Mouse (Mus musculus): ENCODE data around the gene Bicc1. TPM values are rescaled to one million over a fixed set of nuclear protein-coding genes. Genes with fewer than 3 reads are reported as not detected.
A peak's percentile ranks its signal among the peaks of the same experiment; 100 is the strongest.

The Bicc1 gene
- polyA plus RNA-seq, 1 experiment from 2014 or later, result 40.7 TPM

GRCm38 (mm10) chr10:71036484-71036883 is 123.0 kb downstream of the Bicc1 start:
- Histone ChIP-seq H3K36me3 (ENCODE audit: control insufficient read depth, insufficient read depth, low read length) (no peaks in the 10 kb centered on the region), H3K4me2 (replicated peaks; ENCODE audit: low read depth, low read length) (no peak overlapping the region), H3K9ac (ENCODE audit: low read depth, low read length) (no peak overlapping the region), H3K9me3 (ENCODE audit: control insufficient read depth, low read length) (no peaks in the 10 kb centered on the region), H3K27me3 (ENCODE audit: control insufficient read depth, insufficient read depth, low read length) (no peaks in the 10 kb centered on the region), H3K27ac (ENCODE audit: low read depth, low read length) (no peak overlapping the region), H3K4me1 (ENCODE audit: control insufficient read depth, insufficient read depth, low read length) (no peaks in the 10 kb centered on the region), H3K4me3 (ENCODE audit: low read length) (no peak overlapping the region)
- WGBS, result 85% methylated on average over 7 of the region's 7 CpGs
- no peak for ATAC-seq (ENCODE audit: low FRiP score, low TSS enrichment)

- Histone ChIP-seq H3K27ac (ENCODE audit: low read depth, low read length) (no peak overlapping the region), H3K36me3 (ENCODE audit: control insufficient read depth, insufficient read depth, low read length) (no peaks in the 10 kb centered on the region)
- 91% methylated on average over 4 of the region's 4 CpGs for WGBS
Measured at GRCm38 (mm10) chr10:71028996-71029395, 130.5 kb downstream of the Bicc1 start.

GRCm38 (mm10) chr10:71028066-71028844 is 131.2 kb downstream of the Bicc1 start:
- no peak overlapping the region for H3K9ac ChIP-seq (ENCODE audit: low read depth, low read length)
- no peaks in the 10 kb centered on the region for H3K27me3 ChIP-seq (ENCODE audit: control insufficient read depth, insufficient read depth, low read length)
- no peak overlapping the region for H3K4me2 ChIP-seq (replicated peaks; ENCODE audit: low read depth, low read length)
- no peak overlapping the region for H3K27ac ChIP-seq (ENCODE audit: low read depth, low read length)
- no peak for ATAC-seq (ENCODE audit: low FRiP score, low TSS enrichment)
- H3K36me3 ChIP-seq (ENCODE audit: control insufficient read depth, insufficient read depth, low read length), result no peaks in the 10 kb centered on the region
- no peak overlapping the region for H3K4me3 ChIP-seq (ENCODE audit: low read length)
- H3K9me3 ChIP-seq (ENCODE audit: control insufficient read depth, low read length), result no peaks in the 10 kb centered on the region
- H3K4me1 ChIP-seq (ENCODE audit: control insufficient read depth, insufficient read depth, low read length), result 0 out of 2 replicates have a peak, but pooled peaks cover 4% of the 10 kb centered on the region
- 72% methylated on average over 14 of the region's 14 CpGs for WGBS

More at GRCm38 (mm10) chr10:71028996-71029395, 130.5 kb downstream of the Bicc1 start:
- Histone ChIP-seq H3K9ac (ENCODE audit: low read depth, low read length) (no peak overlapping the region), H3K9me3 (ENCODE audit: control insufficient read depth, low read length) (no peaks in the 10 kb centered on the region), H3K4me1 (ENCODE audit: control insufficient read depth, insufficient read depth, low read length) (no peaks in the 10 kb centered on the region), H3K27me3 (ENCODE audit: control insufficient read depth, insufficient read depth, low read length) (no peaks in the 10 kb centered on the region), H3K4me2 (replicated peaks; ENCODE audit: low read depth, low read length) (no peak overlapping the region), H3K4me3 (ENCODE audit: low read length) (no peak overlapping the region)
- ATAC-seq (ENCODE audit: low FRiP score, low TSS enrichment), result no peak

GRCm38 (mm10) chr10:71025131-71025894 is 134.2 kb downstream of the Bicc1 start:
- Histone ChIP-seq H3K4me1 (ENCODE audit: control insufficient read depth, insufficient read depth, low read length) (0 out of 2 replicates have a peak, but pooled peaks cover 4% of the 10 kb centered on the region), H3K27ac (ENCODE audit: low read depth, low read length) (peak overlapping the region; percentile 49; the same call in 1 of the 2 replicates), H3K4me2 (replicated peaks; ENCODE audit: low read depth, low read length) (no peak overlapping the region), H3K36me3 (ENCODE audit: control insufficient read depth, insufficient read depth, low read length) (no peaks in the 10 kb centered on the region), H3K9me3 (ENCODE audit: control insufficient read depth, low read length) (no peaks in the 10 kb centered on the region), H3K27me3 (ENCODE audit: control insufficient read depth, insufficient read depth, low read length) (no peaks in the 10 kb centered on the region), H3K4me3 (ENCODE audit: low read length) (no peak overlapping the region), H3K9ac (ENCODE audit: low read depth, low read length) (no peak overlapping the region)
- WGBS, result 68% methylated on average over 18 of the region's 18 CpGs
- ATAC-seq (ENCODE audit: low FRiP score, low TSS enrichment), result no peak

- Histone ChIP-seq H3K27me3 (ENCODE audit: control insufficient read depth, insufficient read depth, low read length) (no peaks in the 10 kb centered on the region), H3K4me2 (replicated peaks; ENCODE audit: low read depth, low read length) (no peak overlapping the region), H3K9me3 (ENCODE audit: control insufficient read depth, low read length) (no peaks in the 10 kb centered on the region), H3K4me1 (ENCODE audit: control insufficient read depth, insufficient read depth, low read length) (0 out of 2 replicates have a peak, but pooled peaks cover 4% of the 10 kb centered on the region), H3K27ac (ENCODE audit: low read depth, low read length) (peak overlapping the region; percentile 49; the same call in 1 of the 2 replicates), H3K36me3 (ENCODE audit: control insufficient read depth, insufficient read depth, low read length) (no peaks in the 10 kb centered on the region), H3K4me3 (ENCODE audit: low read length) (no peak overlapping the region), H3K9ac (ENCODE audit: low read depth, low read length) (no peak overlapping the region)
- no peak; the same call in 1 of the 2 replicates for ATAC-seq (ENCODE audit: low FRiP score, low TSS enrichment)
- WGBS, result 53% methylated on average over 9 of the region's 9 CpGs
Measured at GRCm38 (mm10) chr10:71024681-71025080, 134.8 kb downstream of the Bicc1 start.

GRCm38 (mm10) chr10:71023471-71023870 is 136.0 kb downstream of the Bicc1 start:
- no peak overlapping the region for H3K4me2 ChIP-seq (replicated peaks; ENCODE audit: low read depth, low read length)
- H3K36me3 ChIP-seq (ENCODE audit: control insufficient read depth, insufficient read depth, low read length), result no peaks in the 10 kb centered on the region
- no peak overlapping the region for H3K4me3 ChIP-seq (ENCODE audit: low read length)
- no peaks in the 10 kb centered on the region for H3K9me3 ChIP-seq (ENCODE audit: control insufficient read depth, low read length)
- no peak overlapping the region; the same call in 1 of the 2 replicates for H3K27ac ChIP-seq (ENCODE audit: low read depth, low read length)
- no peak for ATAC-seq (ENCODE audit: low FRiP score, low TSS enrichment)
- 58% methylated on average over 3 of the region's 3 CpGs for WGBS
- 0 out of 2 replicates have a peak, but pooled peaks cover 4% of the 10 kb centered on the region for H3K4me1 ChIP-seq (ENCODE audit: control insufficient read depth, insufficient read depth, low read length)
- no peaks in the 10 kb centered on the region for H3K27me3 ChIP-seq (ENCODE audit: control insufficient read depth, insufficient read depth, low read length)
- H3K9ac ChIP-seq (ENCODE audit: low read depth, low read length), result no peak overlapping the region

- Histone ChIP-seq H3K27ac (ENCODE audit: low read depth, low read length) (no peak overlapping the region), H3K4me2 (replicated peaks; ENCODE audit: low read depth, low read length) (no peak overlapping the region), H3K9ac (ENCODE audit: low read depth, low read length) (no peak overlapping the region), H3K9me3 (ENCODE audit: control insufficient read depth, low read length) (no peaks in the 10 kb centered on the region), H3K27me3 (ENCODE audit: control insufficient read depth, insufficient read depth, low read length) (no peaks in the 10 kb centered on the region), H3K4me3 (ENCODE audit: low read length) (no peak overlapping the region), H3K4me1 (ENCODE audit: control insufficient read depth, insufficient read depth, low read length) (0 out of 2 replicates have a peak, but pooled peaks cover 4% of the 10 kb centered on the region), H3K36me3 (ENCODE audit: control insufficient read depth, insufficient read depth, low read length) (no peaks in the 10 kb centered on the region)
- no peak for ATAC-seq (ENCODE audit: low FRiP score, low TSS enrichment)
- WGBS, result 60% methylated on average over 5 of the region's 5 CpGs
Measured at GRCm38 (mm10) chr10:71020459-71020858, 139.0 kb downstream of the Bicc1 start.

GRCm38 (mm10) chr10:71019836-71020235 is 139.7 kb downstream of the Bicc1 start:
- no peak overlapping the region for H3K27ac ChIP-seq (ENCODE audit: low read depth, low read length)
- no peak for ATAC-seq (ENCODE audit: low FRiP score, low TSS enrichment)
- WGBS, result 96% methylated on average over 6 of the region's 6 CpGs
- H3K4me2 ChIP-seq (replicated peaks; ENCODE audit: low read depth, low read length), result no peak overlapping the region
- H3K9ac ChIP-seq (ENCODE audit: low read depth, low read length), result no peak overlapping the region
- H3K4me3 ChIP-seq (ENCODE audit: low read length), result no peak overlapping the region
- H3K36me3 ChIP-seq (ENCODE audit: control insufficient read depth, insufficient read depth, low read length), result no peaks in the 10 kb centered on the region
- H3K4me1 ChIP-seq (ENCODE audit: control insufficient read depth, insufficient read depth, low read length), result 0 out of 2 replicates have a peak, but pooled peaks cover 4% of the 10 kb centered on the region
- no peaks in the 10 kb centered on the region for H3K9me3 ChIP-seq (ENCODE audit: control insufficient read depth, low read length)
- H3K27me3 ChIP-seq (ENCODE audit: control insufficient read depth, insufficient read depth, low read length), result no peaks in the 10 kb centered on the region

Data from kidney, embryonic 14.5 days (tissue).